Mouse (Mus musculus) regulatory T cell (primary cell): ENCODE results near the gene Lman1l.

Experiments
- in situ Hi-C: fragments of 300-600 bp; cut with MboI, MseI; formaldehyde crosslinking; loops from one replicate; pipeline ENCODE4 v1.15.1; 2025; ENCODE audit warnings: high pct_unique_total_duplicates

The Lman1l gene

GRCm38 (mm10) chr9:57624295-57624694, 3.7 kb upstream of the Lman1l start:
- in situ Hi-C loops: no loop called here

- in situ Hi-C loops: loop anchor here (5.0 kb wide), 1 partner anchor 38 kb away; no protein-coding TSS in a partner anchor
Observed at GRCm38 (mm10) chr9:57618854-57619253, 1.7 kb downstream of the Lman1l start.

DNA sequence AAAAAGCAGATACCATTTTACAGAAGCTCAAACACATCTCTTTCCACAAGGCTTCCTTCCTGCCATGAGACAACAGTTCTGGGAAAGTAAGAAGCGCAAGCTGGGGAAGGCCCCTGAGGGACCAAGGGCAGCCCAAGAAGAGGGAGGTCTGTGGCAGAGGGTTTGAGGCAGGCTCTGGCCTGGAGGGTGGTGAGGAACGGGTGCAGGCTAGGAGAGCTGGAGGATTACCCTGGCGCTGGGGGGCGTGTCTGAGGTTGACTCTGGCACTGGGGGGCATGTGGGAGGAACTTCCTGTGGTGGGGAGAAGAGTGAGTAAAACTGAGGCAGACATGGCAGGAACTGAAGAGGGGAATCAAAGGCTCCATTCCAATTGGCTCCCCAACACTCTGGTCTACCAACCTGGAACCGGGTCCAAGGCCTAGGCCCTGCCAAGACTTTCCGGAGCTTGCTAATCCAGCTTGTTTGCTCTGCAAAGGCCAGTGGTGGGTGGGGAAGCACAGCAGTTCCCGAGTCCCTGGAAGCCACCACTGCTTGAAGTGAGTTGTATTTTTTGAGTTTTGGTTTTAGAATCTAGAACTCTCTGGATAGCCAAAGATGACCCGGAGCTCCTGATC, 2.9 kb downstream of the Lman1l start:
- in situ Hi-C loops: loop anchor here (5.0 kb wide), 1 partner anchor 40 kb away; no protein-coding TSS in a partner anchor

DNA sequence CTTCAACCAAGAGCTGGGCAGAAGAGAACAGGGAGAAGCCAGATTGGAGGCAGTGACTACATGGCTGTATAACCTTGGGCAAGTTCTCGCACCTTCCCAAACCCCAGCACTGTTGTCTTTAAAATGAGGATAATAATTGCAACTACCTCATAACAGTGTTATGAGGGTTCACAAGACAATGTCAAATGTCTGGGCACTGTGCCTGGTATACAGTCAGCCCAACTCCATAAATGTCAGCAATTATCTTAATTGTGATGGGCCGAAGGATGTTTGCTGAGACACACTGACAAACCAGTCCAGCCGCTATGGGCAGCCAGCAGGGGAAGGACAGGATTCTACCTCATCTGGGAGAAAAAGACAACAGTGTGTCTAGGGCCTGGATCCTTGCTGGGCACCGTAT, 5.8 kb downstream of the Lman1l start:
- in situ Hi-C loops: loop anchor here (5.0 kb wide), 1 partner anchor 43 kb away; no protein-coding TSS in a partner anchor

GRCm38 (mm10) chr9:57613975-57614374, 6.6 kb downstream of the Lman1l start:
- in situ Hi-C loops: no loop called here

GRCm38 (mm10) chr9:57612587-57612986, 8.0 kb downstream of the Lman1l start:
- in situ Hi-C loops: no loop called here

DNA sequence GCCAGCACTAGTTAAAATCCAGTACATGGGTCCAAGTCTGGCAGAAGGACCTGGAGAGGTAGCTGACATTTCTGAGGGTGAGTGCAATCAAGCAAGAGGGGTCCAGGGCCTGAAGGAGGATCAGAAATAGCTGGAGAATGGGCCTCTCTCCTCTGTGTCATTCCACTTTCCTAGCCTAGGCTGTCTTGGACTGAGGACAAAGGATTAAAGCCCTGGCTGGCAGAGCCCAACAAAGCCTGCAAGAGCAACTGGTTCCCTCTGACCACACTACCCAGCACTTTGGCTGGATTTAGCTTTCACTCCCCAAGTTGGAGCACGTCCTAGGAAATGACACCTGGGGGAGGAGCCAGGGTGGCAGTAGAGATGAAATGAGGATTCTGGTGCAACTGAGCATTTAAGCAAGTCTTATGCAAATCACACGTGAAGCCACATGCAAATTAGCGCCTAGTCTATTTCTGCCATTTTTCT, 10.2 kb downstream of the Lman1l start:
- in situ Hi-C loops: no loop called here

GRCm38 (mm10) chr9:57609803-57610202, 10.8 kb downstream of the Lman1l start:
- in situ Hi-C loops: no loop called here

DNA sequence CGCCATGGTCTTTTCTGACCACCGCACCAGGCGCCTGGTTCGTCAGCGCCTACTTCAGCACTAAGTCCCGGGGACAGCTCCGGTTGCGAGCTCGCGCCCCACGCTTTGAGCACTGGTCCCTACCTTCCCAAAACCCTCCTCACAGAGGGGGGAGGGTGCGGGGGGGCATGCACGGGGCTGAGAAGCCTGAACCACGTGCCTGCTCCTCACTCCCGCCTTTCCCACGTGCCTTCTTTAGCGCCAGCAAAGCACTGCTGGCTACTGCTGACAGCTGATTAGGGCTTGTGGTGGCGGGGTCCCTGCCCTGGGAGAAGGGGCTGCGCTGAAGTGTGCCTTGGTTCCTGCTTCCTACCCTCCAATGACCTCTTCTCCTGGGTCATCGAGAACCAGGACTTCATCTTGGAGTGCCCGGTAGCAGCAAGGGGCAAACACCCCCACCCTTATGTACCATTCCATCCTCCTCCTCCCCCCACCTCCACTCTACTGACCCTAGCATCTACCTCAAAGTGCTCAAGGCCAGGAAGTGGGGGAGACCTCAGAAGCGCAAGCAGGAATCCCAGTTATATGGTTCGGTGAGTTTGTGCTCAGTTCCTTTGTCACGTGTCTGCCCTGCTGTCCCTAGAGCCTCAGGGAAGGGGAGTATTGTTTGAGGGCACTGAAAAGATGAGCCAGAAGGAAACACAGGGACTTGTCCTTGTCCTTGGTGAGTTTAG, 14.3 kb downstream of the Lman1l start, which contains the start of gene Cplx3:
TSS of gene Cplx3 (minus strand) at position 143 of the 713 bp plus-strand sequence.
- in situ Hi-C loops: no loop called here

DNA sequence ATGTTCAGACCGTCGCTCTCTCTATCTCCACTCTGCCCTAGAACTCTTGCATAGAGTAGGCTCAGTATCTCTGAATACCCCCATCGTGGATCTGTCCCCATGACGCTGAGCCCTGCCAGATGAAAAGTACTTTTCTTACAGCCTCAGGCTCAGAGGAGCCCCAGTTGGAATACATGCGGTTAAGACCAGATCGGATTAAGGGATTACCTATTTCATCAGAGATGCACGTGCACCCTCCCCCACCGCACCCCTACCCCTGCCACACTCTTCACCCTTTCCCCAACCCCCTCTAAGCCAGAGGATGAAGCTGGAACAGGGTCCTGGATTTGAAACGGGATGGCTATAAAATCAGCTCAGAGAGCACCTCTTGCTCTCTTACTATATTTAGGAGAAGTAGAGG, 15.1 kb downstream of the Lman1l start:
- in situ Hi-C loops: no loop called here

- in situ Hi-C loops: no loop called here
Observed at GRCm38 (mm10) chr9:57604875-57605274, 15.7 kb downstream of the Lman1l start.

DNA sequence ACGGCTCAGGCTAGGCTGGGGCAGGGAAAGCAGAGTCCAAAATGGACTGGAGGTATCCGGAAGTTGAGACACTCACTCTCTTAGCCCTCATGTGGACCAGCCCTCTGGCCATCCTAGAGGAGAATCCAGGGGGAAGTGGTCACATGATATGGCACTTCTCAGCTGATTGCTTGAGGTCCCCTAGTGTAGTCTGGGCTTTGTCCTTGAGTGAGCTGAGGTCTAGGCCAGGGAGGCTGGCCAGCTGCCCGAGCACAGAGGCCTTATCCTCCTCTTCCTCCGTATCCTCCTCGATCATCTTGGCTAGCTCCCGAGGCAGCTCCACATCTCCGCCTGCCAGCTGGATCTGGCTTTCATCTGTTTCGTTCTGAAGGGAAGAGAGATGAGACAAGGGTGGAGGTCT, 18.5 kb downstream of the Lman1l start:
- in situ Hi-C loops: no loop called here

GRCm38 (mm10) chr9:57601353-57601706, 19.2 kb downstream of the Lman1l start:
- in situ Hi-C loops: no loop called here

DNA sequence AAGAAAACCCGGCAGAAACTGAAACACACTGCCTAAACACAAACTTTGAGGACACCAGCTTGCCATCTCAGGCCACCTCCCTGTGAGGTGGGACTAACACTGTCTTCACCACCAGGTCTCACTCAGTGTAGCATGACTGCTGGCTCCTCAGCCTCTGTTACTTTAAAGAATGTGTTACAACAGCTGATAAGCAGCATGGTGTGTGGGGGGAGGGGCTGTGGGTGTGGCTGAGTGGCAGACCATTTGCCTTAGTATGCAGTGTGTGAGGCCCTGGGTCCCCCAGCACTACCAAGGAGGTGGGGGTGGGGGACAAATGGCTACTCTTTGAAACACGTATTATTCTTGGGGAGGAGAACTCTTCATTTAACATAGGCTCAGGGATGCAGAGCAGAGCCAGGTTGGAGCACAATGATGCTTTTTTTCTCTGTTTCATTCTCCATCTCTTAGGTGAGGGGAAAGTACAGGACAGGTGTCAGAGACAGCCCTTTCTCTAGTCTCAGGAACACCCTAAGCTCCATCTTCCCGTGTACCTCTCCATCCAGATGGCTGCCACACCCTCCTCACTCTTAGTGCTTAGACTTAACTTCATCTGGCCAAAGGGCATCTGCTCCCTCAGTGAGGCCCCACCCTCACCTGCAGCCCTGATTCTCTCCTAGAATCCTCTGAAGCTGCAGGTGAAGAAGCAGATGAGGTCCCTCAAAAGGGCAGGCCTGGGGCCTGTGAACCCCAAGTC, 19.8 kb downstream of the Lman1l start:
- in situ Hi-C loops: no loop called here

- in situ Hi-C loops: no loop called here
Observed at GRCm38 (mm10) chr9:57598851-57599563, 21.6 kb downstream of the Lman1l start.

- in situ Hi-C loops: no loop called here
Observed at GRCm38 (mm10) chr9:57597929-57598382, 22.6 kb downstream of the Lman1l start.

GRCm38 (mm10) chr9:57597265-57597664, 23.3 kb downstream of the Lman1l start:
- in situ Hi-C loops: no loop called here

- in situ Hi-C loops: no loop called here
Observed at GRCm38 (mm10) chr9:57594174-57594509, 26.4 kb downstream of the Lman1l start.

DNA sequence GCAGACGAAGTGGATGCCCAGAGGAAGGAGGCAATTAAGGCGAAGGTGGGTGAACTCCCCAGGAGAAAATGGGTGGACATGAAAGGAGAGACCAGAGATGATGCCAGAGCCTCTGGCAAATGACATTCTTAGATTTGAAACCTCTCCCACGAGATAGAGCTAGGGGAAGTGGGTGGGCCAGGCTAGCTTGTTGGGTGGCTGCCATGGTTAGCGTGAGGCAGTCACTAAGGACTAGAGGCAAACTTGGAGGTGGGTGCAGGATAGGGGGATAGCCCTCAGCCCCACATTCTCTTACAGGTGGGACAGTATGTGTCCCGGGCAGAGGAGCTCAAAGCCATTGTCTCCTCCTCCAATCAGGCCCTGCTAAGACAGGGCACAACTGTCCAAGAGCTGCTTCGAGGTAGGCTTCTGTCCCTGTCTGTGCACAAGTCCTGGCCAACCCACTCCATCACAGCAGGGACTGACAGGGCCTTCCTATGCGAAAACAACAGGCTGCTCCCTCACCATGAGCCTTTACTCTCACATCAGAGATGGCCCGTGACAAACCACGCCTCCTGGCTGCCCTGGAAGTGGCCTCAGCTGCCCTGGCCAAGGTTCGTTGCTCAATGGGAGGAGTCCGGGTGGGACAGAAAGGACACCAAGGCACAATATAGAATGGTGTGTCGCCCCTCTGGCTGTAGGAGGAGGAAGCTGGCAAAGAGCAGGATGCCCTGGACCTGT, 27.0 kb downstream of the Lman1l start:
- in situ Hi-C loops: no loop called here

DNA sequence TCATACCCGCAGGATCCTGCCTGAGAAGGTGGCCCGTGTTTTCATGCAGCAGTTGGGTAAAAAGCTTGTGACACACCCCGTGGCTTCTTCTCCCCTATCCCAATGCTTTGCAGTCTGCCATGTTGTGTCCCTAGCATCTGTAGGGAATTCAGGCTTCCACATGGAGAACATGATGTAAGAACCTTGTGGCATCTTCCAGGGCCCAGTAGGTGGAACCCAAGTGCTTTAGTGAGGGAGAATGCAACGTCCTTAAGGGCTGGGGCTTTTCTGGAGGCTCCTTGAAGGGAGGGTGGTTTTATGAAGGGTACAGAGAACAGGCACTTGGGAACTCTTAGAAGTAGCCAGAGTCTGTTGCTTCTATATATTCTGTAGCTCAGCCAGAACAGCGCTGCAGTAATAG, 29.8 kb downstream of the Lman1l start:
- in situ Hi-C loops: no loop called here
